Mouse (Mus musculus) intestine, embryonic 14.5 days (tissue): ENCODE data around the gene Vps16. TPM values are rescaled to one million over a fixed set of nuclear protein-coding genes. Genes with fewer than 3 reads are reported as not detected.

Experiments
- ATAC-seq: fragments of 200-750 bp; cut with Nextera tagmentation; replicated peaks from 2 replicates; pipeline ENCODE4 v1.8.0; 2017; ENCODE audit warnings: low read depth, moderate number of reproducible peaks, moderate TSS enrichment, moderate library complexity; ENCODE audit not compliant: low FRiP score, low TSS enrichment
- DNase-seq: peaks from one replicate; pipeline ENCODE4 v3.0.0-alpha.2; 2018; ENCODE audit warnings: low spot score
- H3K27ac ChIP-seq: fragments of 300-500 bp; sonication (generic); 2 replicates; pipeline ENCODE4 v1.5.1; 2014; ENCODE audit warnings: low read depth, mild to moderate bottlenecking, control low read depth
- H3K27me3 ChIP-seq: fragments of 300-500 bp; sonication (generic); replicated peaks from 2 replicates; pipeline ENCODE4 v1.6.1; 2014; ENCODE audit warnings: low read length, control low read depth; ENCODE audit not compliant: control insufficient read depth, insufficient read depth
- H3K36me3 ChIP-seq: fragments of 300-500 bp; sonication (generic); 2 replicates; pipeline ENCODE4 v1.6.1; 2014; ENCODE audit warnings: low read length, control low read depth; ENCODE audit not compliant: control insufficient read depth, insufficient read depth
- H3K4me1 ChIP-seq: fragments of 300-500 bp; sonication (generic); replicated peaks from 2 replicates; pipeline ENCODE4 v1.6.1; 2014; ENCODE audit warnings: low read length, control low read depth, mixed read lengths; ENCODE audit not compliant: control insufficient read depth, insufficient read depth
- H3K4me2 ChIP-seq: fragments of 300-500 bp; sonication (generic); 2 replicates; pipeline ENCODE4 v1.6.1; 2014; ENCODE audit warnings: low read length
- H3K4me3 ChIP-seq: fragments of 300-500 bp; sonication (generic); 2 replicates; pipeline ENCODE4 v1.5.1; 2014; ENCODE audit warnings: low read depth, low read length, control low read depth, mixed read lengths
- H3K9ac ChIP-seq: fragments of 300-500 bp; sonication (generic); 2 replicates; pipeline ENCODE4 v1.6.1; 2014; ENCODE audit warnings: mild to moderate bottlenecking, low read length
- H3K9me3 ChIP-seq: fragments of 300-500 bp; sonication (generic); 2 replicates; pipeline ENCODE4 v1.6.1; 2016; ENCODE audit warnings: low read length, control low read depth; ENCODE audit not compliant: control insufficient read depth
- WGBS: fragments of 180-500 bp; shearing (Covaris S2); extraction: QIAGEN DNeasy Blood & Tissue Kit; methylation state at CpG from one replicate; pipeline ENCODE4 v1.1.7; 2014; 5-methylcytosine and 5-hydroxymethylcytosine counted together
- polyA plus RNA-seq: library from polyadenylated mRNA; unstranded; fragments of >200 nt; fragmentation: Nextera tagmentation; extraction: Ambion mirVana; gene quantifications from 2 replicates; pipeline ENCODE4 v1.2.1, GENCODE M21; 2014

Vps16 gene
- polyA plus RNA-seq = 62.7 and 78.0 TPM in 2 replicates

- H3K27me3 ChIP-seq = no peaks in the 10 kb centered on the region
- no peaks in the 10 kb centered on the region for H3K9me3 ChIP-seq
- peak; percentile 98 for DNase-seq
- H3K4me1 ChIP-seq = peaks cover 6% of the 10 kb centered on the region; the same call in 1 of the 2 replicates
- H3K4me2 ChIP-seq = peak within 1 kb of the TSS; percentile 92
- H3K4me3 ChIP-seq = peak within 1 kb of the TSS; percentile 56
- WGBS = under 1% methylated on average over 58 of the region's 58 CpGs
- H3K27ac ChIP-seq = peak within 1 kb of the TSS; percentile 88
- peak within 1 kb of the TSS; percentile 64 for H3K9ac ChIP-seq
- H3K36me3 ChIP-seq = 0 out of 2 replicates have a peak, but pooled peaks cover 12% of the 10 kb centered on the region
- peak; percentile 96 for ATAC-seq
Observed at GRCm38 (mm10) chr2:130424126-130424853, at the start of gene Vps16, which contains the start of gene Pced1a. Gene Vps16, plus strand, starts transcription at chr2:130424339. Gene Pced1a, minus strand, starts transcription at chr2:130424701.

GRCm38 (mm10) chr2:130374951-130375350, 49.2 kb upstream of the Vps16 start:
- DNase-seq (no peak), ATAC-seq (no peak)
- Histone ChIP-seq H3K4me3 (no peak overlapping the region), H3K4me1 (no peaks in the 10 kb centered on the region), H3K4me2 (no peak overlapping the region), H3K9me3 (no peaks in the 10 kb centered on the region), H3K27ac (no peak overlapping the region), H3K36me3 (no peaks in the 10 kb centered on the region), H3K9ac (no peak overlapping the region), H3K27me3 (no peaks in the 10 kb centered on the region)
- WGBS = 78% methylated on average over 4 of the region's 4 CpGs

GRCm38 (mm10) chr2:130383205-130383604, 40.9 kb upstream of the Vps16 start:
- 61% methylated on average over 3 of the region's 3 CpGs for WGBS
- H3K9me3 ChIP-seq = peaks cover 3% of the 10 kb centered on the region; the same call in 1 of the 2 replicates
- H3K27ac ChIP-seq = no peak overlapping the region
- H3K4me1 ChIP-seq = no peaks in the 10 kb centered on the region
- H3K9ac ChIP-seq = no peak overlapping the region
- DNase-seq (no peak), ATAC-seq (no peak)
- H3K4me2 ChIP-seq = no peak overlapping the region
- no peaks in the 10 kb centered on the region for H3K36me3 ChIP-seq
- H3K4me3 ChIP-seq = no peak overlapping the region
- no peaks in the 10 kb centered on the region for H3K27me3 ChIP-seq

GRCm38 (mm10) chr2:130383895-130384294, 40.2 kb upstream of the Vps16 start:
- Histone ChIP-seq H3K4me3 (no peak overlapping the region), H3K36me3 (no peaks in the 10 kb centered on the region), H3K9me3 (peaks cover 3% of the 10 kb centered on the region; the same call in 1 of the 2 replicates), H3K27ac (no peak overlapping the region), H3K27me3 (no peaks in the 10 kb centered on the region), H3K4me1 (no peaks in the 10 kb centered on the region), H3K4me2 (no peak overlapping the region), H3K9ac (no peak overlapping the region)
- ATAC-seq = no peak
- DNase-seq = no peak
- 74% methylated on average over 6 of the region's 6 CpGs for WGBS

- ATAC-seq = no peak
- no peak overlapping the region for H3K4me3 ChIP-seq
- DNase-seq = no peak
- no peaks in the 10 kb centered on the region for H3K4me1 ChIP-seq
- peaks cover 3% of the 10 kb centered on the region; the same call in 1 of the 2 replicates for H3K9me3 ChIP-seq
- WGBS = 92% methylated on average over 1 of the region's 1 CpGs
- H3K27me3 ChIP-seq = no peaks in the 10 kb centered on the region
- no peak overlapping the region for H3K4me2 ChIP-seq
- H3K27ac ChIP-seq = no peak overlapping the region
- H3K9ac ChIP-seq = no peak overlapping the region
- peaks cover 7% of the 10 kb centered on the region for H3K36me3 ChIP-seq
Observed at GRCm38 (mm10) chr2:130386212-130386611, 37.9 kb upstream of the Vps16 start.

- Histone ChIP-seq H3K4me3 (no peak overlapping the region), H3K36me3 (peaks cover 23% of the 10 kb centered on the region), H3K4me2 (no peak overlapping the region), H3K4me1 (no peaks in the 10 kb centered on the region), H3K27me3 (no peaks in the 10 kb centered on the region), H3K9me3 (peaks cover 3% of the 10 kb centered on the region; the same call in 1 of the 2 replicates), H3K27ac (no peak overlapping the region), H3K9ac (no peak overlapping the region)
- WGBS = 77% methylated on average over 2 of the region's 2 CpGs
- ATAC-seq (no peak), DNase-seq (no peak)
Observed at GRCm38 (mm10) chr2:130388796-130389195, 35.3 kb upstream of the Vps16 start.

GRCm38 (mm10) chr2:130390993-130391625, 33.0 kb upstream of the Vps16 start:
- WGBS = 81% methylated on average over 11 of the region's 11 CpGs

GRCm38 (mm10) chr2:130392836-130393235, 31.3 kb upstream of the Vps16 start:
- Histone ChIP-seq H3K9ac (no peak overlapping the region), H3K27me3 (no peaks in the 10 kb centered on the region), H3K4me3 (no peak overlapping the region), H3K36me3 (peaks cover 36% of the 10 kb centered on the region), H3K27ac (no peak overlapping the region), H3K9me3 (no peaks in the 10 kb centered on the region), H3K4me2 (no peak overlapping the region), H3K4me1 (peaks cover 7% of the 10 kb centered on the region; the same call in 1 of the 2 replicates)
- ATAC-seq (no peak), DNase-seq (no peak)
- WGBS = 85% methylated on average over 3 of the region's 3 CpGs

More at GRCm38 (mm10) chr2:130390993-130391625, 33.0 kb upstream of the Vps16 start:
- Histone ChIP-seq H3K36me3 (peaks cover 36% of the 10 kb centered on the region), H3K4me3 (no peak overlapping the region), H3K27ac (no peak overlapping the region), H3K27me3 (no peaks in the 10 kb centered on the region), H3K4me2 (no peak overlapping the region), H3K9me3 (no peaks in the 10 kb centered on the region), H3K4me1 (no peaks in the 10 kb centered on the region), H3K9ac (no peak overlapping the region)
- ATAC-seq = no peak
- no peak for DNase-seq
